Mouse (Mus musculus) hindbrain, embryonic 10.5 days (tissue): ENCODE measurements at regions not wholly inside any gene's neighbourhood (a gene's known extent, or its start where the extent isn't known, plus 50 kb on each side); places are given as distances from the start of the nearest gene placed in this dataset.
A peak's percentile ranks its signal among the peaks of the same experiment; 100 is the strongest.
"Not testable (repeated sequence)": the region's sequence is repeated elsewhere in the genome, so short reads cannot be mapped to it uniquely, and the experiment has no call there.

Experiments used
- DNase-seq: peaks from one replicate; pipeline ENCODE4 v3.0.0-alpha.2; 2017; ENCODE audit warnings: low spot score
- H3K27ac ChIP-seq: fragments of 300-500 bp; sonication (generic); 2 replicates; pipeline ENCODE4 v1.5.1; 2016; ENCODE audit warnings: mild to moderate bottlenecking, moderate library complexity
- H3K27me3 ChIP-seq: fragments of 300-500 bp; sonication (generic); 2 replicates; pipeline ENCODE4 v1.6.1; 2016; ENCODE audit warnings: mild to moderate bottlenecking; ENCODE audit not compliant: poor library complexity, insufficient read depth, severe bottlenecking
- H3K36me3 ChIP-seq: fragments of 300-500 bp; sonication (generic); 2 replicates; pipeline ENCODE4 v1.6.1; 2016; ENCODE audit warnings: mild to moderate bottlenecking, moderate library complexity
- H3K4me1 ChIP-seq: fragments of 300-500 bp; sonication (generic); replicated peaks from 2 replicates; pipeline ENCODE4 v1.6.1; 2016; ENCODE audit warnings: mild to moderate bottlenecking
- H3K4me3 ChIP-seq: fragments of 300-500 bp; sonication (generic); 2 replicates; pipeline ENCODE4 v1.5.1; 2016; ENCODE audit warnings: mild to moderate bottlenecking, moderate library complexity
- H3K9me3 ChIP-seq: fragments of 300-500 bp; sonication (generic); 2 replicates; pipeline ENCODE4 v1.6.1; 2016; ENCODE audit warnings: mild to moderate bottlenecking, moderate library complexity
- WGBS: fragments of 180-500 bp; shearing (Covaris S2); methylation state at CpG from one replicate; pipeline ENCODE4 v1.1.7; 2016; 5-methylcytosine and 5-hydroxymethylcytosine counted together

GRCm38 (mm10) chr12:71524156-71524555 lies 214.5 kb downstream of the Dact1 start:
- Histone ChIP-seq H3K27me3 (no peaks in the 10 kb centered on the region), H3K36me3 (no peaks in the 10 kb centered on the region), H3K4me1 (peaks cover 27% of the 10 kb centered on the region), H3K4me3 (no peak overlapping the region), H3K9me3 (no peaks in the 10 kb centered on the region), H3K27ac (no peak overlapping the region)
- DNase-seq, result no peak
- 42% methylated on average over 6 of the region's 6 CpGs for WGBS

GRCm38 (mm10) chr12:71525255-71525927 lies 215.7 kb downstream of the Dact1 start:
- WGBS, result 32% methylated on average over 10 of the region's 10 CpGs
- Histone ChIP-seq H3K27ac (peak overlapping the region; percentile 67), H3K27me3 (no peaks in the 10 kb centered on the region), H3K4me3 (no peak overlapping the region), H3K9me3 (no peaks in the 10 kb centered on the region), H3K4me1 (peaks cover 27% of the 10 kb centered on the region), H3K36me3 (no peaks in the 10 kb centered on the region)
- no peak for DNase-seq

- no peak for DNase-seq
- Histone ChIP-seq H3K4me3 (no peak overlapping the region), H3K27ac (peak overlapping the region; percentile 9; the same call in 1 of the 2 replicates), H3K9me3 (no peaks in the 10 kb centered on the region), H3K4me1 (peaks cover 27% of the 10 kb centered on the region), H3K36me3 (no peaks in the 10 kb centered on the region), H3K27me3 (no peaks in the 10 kb centered on the region)
- WGBS, result 74% methylated on average over 7 of the region's 7 CpGs
Observed at GRCm38 (mm10) chr12:71526623-71527022, 216.9 kb downstream of the Dact1 start.

GRCm38 (mm10) chr12:71532161-71532560 lies 222.5 kb downstream of the Dact1 start:
- Histone ChIP-seq H3K4me1 (peaks cover 23% of the 10 kb centered on the region), H3K36me3 (no peaks in the 10 kb centered on the region), H3K9me3 (no peaks in the 10 kb centered on the region), H3K4me3 (no peak overlapping the region), H3K27ac (peak overlapping the region; percentile 81), H3K27me3 (no peaks in the 10 kb centered on the region)
- no peak for DNase-seq
- WGBS, result 80% methylated on average over 3 of the region's 3 CpGs

DNA sequence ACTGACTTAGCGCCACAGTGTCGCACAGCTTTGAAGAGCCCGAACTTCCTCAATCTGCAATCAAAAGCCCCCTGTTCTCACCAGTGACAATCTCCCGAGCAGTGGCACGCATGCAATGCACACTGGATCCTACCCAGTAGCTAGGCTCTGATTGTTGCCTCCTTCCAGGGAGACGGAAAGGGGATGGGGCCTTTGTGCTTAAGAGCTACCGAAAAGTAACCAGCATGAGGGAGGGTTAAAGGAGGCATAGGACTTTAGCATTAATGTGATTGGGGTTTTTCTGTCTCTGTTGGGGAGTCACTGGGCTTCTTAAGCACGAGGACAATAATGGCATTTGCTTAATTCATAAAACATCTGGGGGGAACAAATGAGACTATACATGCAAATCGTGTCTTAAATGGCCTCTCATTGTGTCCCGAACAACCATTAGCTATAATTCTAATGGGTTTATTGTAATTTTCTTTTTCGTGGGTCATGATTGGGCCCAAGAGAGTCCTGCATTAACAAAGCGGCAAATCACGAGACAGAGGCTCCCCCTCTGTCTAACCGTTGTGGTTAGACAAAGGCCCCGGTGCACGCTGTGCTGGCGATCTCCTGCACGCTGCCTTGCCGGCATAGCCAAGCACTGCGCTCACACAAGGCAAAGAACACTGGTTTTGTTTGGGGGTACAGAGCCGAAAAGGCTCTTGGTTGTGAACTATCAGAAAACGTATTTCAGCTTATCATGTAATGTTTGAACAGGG lies 223.2 kb downstream of the Dact1 start:
- Histone ChIP-seq H3K4me1 (peaks cover 23% of the 10 kb centered on the region), H3K27me3 (no peaks in the 10 kb centered on the region), H3K9me3 (no peaks in the 10 kb centered on the region), H3K36me3 (no peaks in the 10 kb centered on the region), H3K4me3 (no peak overlapping the region), H3K27ac (peak overlapping the region; percentile 81)
- peak; percentile 56 for DNase-seq
- WGBS, result 57% methylated on average over 22 of the region's 22 CpGs

DNA sequence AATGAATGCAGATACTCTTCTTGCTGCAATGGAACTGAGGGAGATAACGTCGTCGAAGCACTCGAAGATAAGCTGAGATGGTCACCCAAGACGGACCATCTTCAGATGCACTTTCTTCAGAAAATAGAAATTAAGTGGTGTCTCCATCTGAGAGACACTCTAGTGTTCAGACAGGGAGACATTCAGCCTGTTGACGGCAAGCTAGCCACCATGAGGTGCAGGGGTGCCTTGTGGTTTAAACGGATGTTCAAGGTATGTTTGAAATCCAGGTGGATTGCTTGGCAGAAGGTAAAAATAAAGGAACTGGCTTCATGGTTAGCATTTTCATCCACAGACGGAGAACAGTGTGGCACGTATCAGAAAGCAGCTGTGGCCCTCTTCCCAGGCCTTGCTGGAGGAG lies 224.0 kb downstream of the Dact1 start:
- no peak for DNase-seq
- 92% methylated on average over 9 of the region's 9 CpGs for WGBS

GRCm38 (mm10) chr12:71534199-71534598 lies 224.5 kb downstream of the Dact1 start:
- H3K36me3 ChIP-seq, result no peaks in the 10 kb centered on the region
- no peak overlapping the region for H3K4me3 ChIP-seq
- H3K4me1 ChIP-seq, result peaks cover 23% of the 10 kb centered on the region
- H3K27me3 ChIP-seq, result no peaks in the 10 kb centered on the region
- no peaks in the 10 kb centered on the region for H3K9me3 ChIP-seq
- WGBS, result 76% methylated on average over 4 of the region's 4 CpGs
- no peak for DNase-seq
- peak overlapping the region; percentile 81 for H3K27ac ChIP-seq

More for the DNA sequence above, 224.0 kb downstream of the Dact1 start:
- no peak overlapping the region for H3K4me3 ChIP-seq
- H3K9me3 ChIP-seq, result no peaks in the 10 kb centered on the region
- no peaks in the 10 kb centered on the region for H3K27me3 ChIP-seq
- no peaks in the 10 kb centered on the region for H3K36me3 ChIP-seq
- H3K4me1 ChIP-seq, result peaks cover 23% of the 10 kb centered on the region
- H3K27ac ChIP-seq, result peak overlapping the region; percentile 81

DNA sequence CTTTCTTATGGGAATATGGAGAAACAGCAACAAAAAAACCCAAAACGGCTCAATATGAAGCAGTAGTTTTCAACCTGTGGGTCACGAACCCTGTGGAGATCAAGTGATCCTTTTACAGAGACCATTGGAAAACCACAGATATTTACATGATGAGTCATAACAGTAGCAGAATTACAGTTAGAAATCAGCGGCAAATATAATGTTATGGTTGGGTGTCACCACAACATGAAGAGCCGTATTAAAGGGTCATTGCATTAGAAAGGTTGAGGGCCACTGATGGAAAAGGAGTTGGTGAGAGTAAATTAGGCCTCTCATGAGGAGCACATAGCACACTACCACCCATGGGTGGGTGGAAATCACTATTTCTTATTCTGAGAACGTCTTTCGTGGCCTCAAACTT lies 225.6 kb downstream of the Dact1 start:
- no peaks in the 10 kb centered on the region for H3K9me3 ChIP-seq
- peaks cover 23% of the 10 kb centered on the region for H3K4me1 ChIP-seq
- no peaks in the 10 kb centered on the region for H3K36me3 ChIP-seq
- no peak for DNase-seq
- H3K27me3 ChIP-seq, result no peaks in the 10 kb centered on the region
- no peak overlapping the region for H3K27ac ChIP-seq
- H3K4me3 ChIP-seq, result no peak overlapping the region
- WGBS, result 94% methylated on average over 6 of the region's 6 CpGs

DNA sequence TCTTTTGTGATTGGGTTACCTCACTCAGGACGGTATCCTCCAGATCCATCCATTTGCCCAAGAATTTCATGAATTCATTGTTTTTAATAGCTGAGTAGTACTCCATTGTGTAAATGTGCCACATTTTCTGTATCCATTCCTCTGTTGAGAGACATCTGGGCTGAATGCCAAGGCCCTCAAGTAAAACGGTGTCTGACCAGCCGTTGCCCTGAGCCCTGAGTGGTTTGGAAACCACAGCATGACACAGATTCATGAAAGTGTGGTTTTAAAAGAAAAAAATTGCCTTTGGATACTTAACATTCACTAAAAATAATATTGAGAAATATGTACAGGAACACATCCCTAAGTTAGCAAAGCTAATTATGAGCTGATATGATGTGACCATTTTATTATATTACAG lies 226.1 kb downstream of the Dact1 start:
- H3K27ac ChIP-seq, H3K36me3 ChIP-seq, DNase-seq, H3K27me3 ChIP-seq, H3K4me3 ChIP-seq, H3K9me3 ChIP-seq: not testable (repeated sequence)
- H3K4me1 ChIP-seq, result peaks cover 23% of the 10 kb centered on the region
- WGBS, result 91% methylated on average over 3 of the region's 3 CpGs

GRCm38 (mm10) chr12:71538691-71539090 lies 229.0 kb downstream of the Dact1 start:
- WGBS, result 89% methylated on average over 7 of the region's 7 CpGs
- DNase-seq, result no peak

GRCm38 (mm10) chr12:71540279-71540678 lies 230.6 kb downstream of the Dact1 start:
- Histone ChIP-seq H3K9me3 (no peaks in the 10 kb centered on the region), H3K4me3 (no peak overlapping the region), H3K36me3 (no peaks in the 10 kb centered on the region), H3K27me3 (no peaks in the 10 kb centered on the region), H3K27ac (no peak overlapping the region), H3K4me1 (peaks cover 10% of the 10 kb centered on the region; the same call in 1 of the 2 replicates)
- no peak for DNase-seq
- 80% methylated on average over 11 of the region's 11 CpGs for WGBS

More at GRCm38 (mm10) chr12:71538691-71539090, 229.0 kb downstream of the Dact1 start:
- no peaks in the 10 kb centered on the region for H3K27me3 ChIP-seq
- peaks cover 15% of the 10 kb centered on the region for H3K4me1 ChIP-seq
- H3K4me3 ChIP-seq, result no peak overlapping the region
- H3K27ac ChIP-seq, result no peak overlapping the region
- H3K9me3 ChIP-seq, result no peaks in the 10 kb centered on the region
- no peaks in the 10 kb centered on the region for H3K36me3 ChIP-seq

DNA sequence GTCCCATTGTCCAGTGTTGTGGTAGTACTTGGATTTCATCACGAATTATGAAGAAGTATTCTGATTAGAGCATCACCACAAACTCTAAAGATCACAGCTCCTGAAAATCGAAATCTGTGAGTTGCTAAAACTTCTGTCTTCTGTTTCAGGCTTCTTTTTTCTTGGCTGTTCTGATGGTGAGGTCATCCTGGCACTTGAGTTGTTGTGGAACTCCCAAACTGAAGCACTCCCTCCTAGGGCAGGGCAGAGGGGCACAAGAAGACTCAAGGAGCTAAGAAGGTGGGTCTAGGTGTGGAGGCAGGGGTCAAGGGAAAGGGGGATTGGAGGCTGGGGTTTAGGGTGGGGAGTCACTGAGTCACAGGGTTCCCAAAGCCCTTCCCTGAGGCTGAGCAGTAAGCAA lies 232.3 kb downstream of the Dact1 start:
- no peaks in the 10 kb centered on the region for H3K36me3 ChIP-seq
- 0 out of 2 replicates have a peak overlapping the region, but pooled peaks have one; percentile 23 for H3K27ac ChIP-seq
- 83% methylated on average over 2 of the region's 2 CpGs for WGBS
- DNase-seq, result no peak
- H3K4me1 ChIP-seq, result peaks cover 4% of the 10 kb centered on the region; the same call in 1 of the 2 replicates
- H3K4me3 ChIP-seq, result no peak overlapping the region
- H3K27me3 ChIP-seq, result no peaks in the 10 kb centered on the region
- no peaks in the 10 kb centered on the region for H3K9me3 ChIP-seq

GRCm38 (mm10) chr12:71543571-71544119 lies 234.0 kb downstream of the Dact1 start:
- no peaks in the 10 kb centered on the region for H3K9me3 ChIP-seq
- H3K4me3 ChIP-seq, result no peak overlapping the region
- peaks cover 4% of the 10 kb centered on the region; the same call in 1 of the 2 replicates for H3K4me1 ChIP-seq
- 73% methylated on average over 7 of the region's 7 CpGs for WGBS
- no peak for DNase-seq
- H3K27ac ChIP-seq, result no peak overlapping the region
- H3K27me3 ChIP-seq, result no peaks in the 10 kb centered on the region
- no peaks in the 10 kb centered on the region for H3K36me3 ChIP-seq
